Mouse (Mus musculus) kidney, adult 2 months (tissue): ENCODE results near the gene Foxo3. TPM values are rescaled to one million over a fixed set of nuclear protein-coding genes. Genes with fewer than 3 reads are reported as not detected.

Experiments
- DNase-seq: peaks from one replicate; pipeline ENCODE4 v3.0.0; 2021
- H3K27ac ChIP-seq: fragments of 200-500 bp; 2 replicates; pipeline ENCODE4 v1.5.1; 2012; ENCODE audit warnings: low read depth, low read length, control low read depth, inconsistent platforms; ENCODE audit not compliant: insufficient read depth
- H3K27me3 ChIP-seq: fragments of 200-500 bp; replicated peaks from 2 replicates; pipeline ENCODE4 v1.6.1; 2012; ENCODE audit warnings: mild to moderate bottlenecking, moderate library complexity, low read length, inconsistent platforms; ENCODE audit not compliant: control insufficient read depth, insufficient read depth
- H3K36me3 ChIP-seq: fragments of 200-500 bp; 2 replicates; pipeline ENCODE4 v1.6.1; 2012; ENCODE audit warnings: mild to moderate bottlenecking, moderate library complexity, low read length, inconsistent platforms; ENCODE audit not compliant: control insufficient read depth, insufficient read depth
- H3K4me1 ChIP-seq: fragments of 200-500 bp; 2 replicates; pipeline ENCODE4 v1.6.1; 2011; ENCODE audit warnings: low read length; ENCODE audit not compliant: control insufficient read depth, insufficient read depth
- H3K4me3 ChIP-seq: fragments of 200-500 bp; 2 replicates; pipeline ENCODE4 v1.5.1; 2011; ENCODE audit warnings: mild to moderate bottlenecking, low read depth, low read length, control low read depth; ENCODE audit not compliant: insufficient read depth
- CTCF ChIP-seq: fragments of 200-500 bp; conservative IDR thresholded peaks from 2 replicates; pipeline ENCODE4 v1.5.1; 2011; ENCODE audit warnings: low read depth, mild to moderate bottlenecking, control low read depth, low read length, moderate library complexity, mixed read lengths; ENCODE audit not compliant: insufficient read depth, insufficient read length
- POLR2A ChIP-seq: fragments of 200-500 bp; IDR thresholded peaks from one replicate; pipeline ENCODE4 v1.6.1; 2011; ENCODE audit warnings: low read depth, low read length, control low read depth
- WGBS: fragments of 180-500 bp; shearing (Covaris S2); methylation state at CpG from one replicate; pipeline ENCODE4 v1.1.7; 2018; 5-methylcytosine and 5-hydroxymethylcytosine counted together
- polyA plus RNA-seq: library from polyadenylated mRNA; depleted of rRNA; stranded (reverse); fragments of >200 nt; gene quantifications from 2 replicates; pipeline ENCODE4 v1.2.3, GENCODE M21; 2012

The Foxo3 gene
- polyA plus RNA-seq, 1 experiment = 29.2 TPM

DNA sequence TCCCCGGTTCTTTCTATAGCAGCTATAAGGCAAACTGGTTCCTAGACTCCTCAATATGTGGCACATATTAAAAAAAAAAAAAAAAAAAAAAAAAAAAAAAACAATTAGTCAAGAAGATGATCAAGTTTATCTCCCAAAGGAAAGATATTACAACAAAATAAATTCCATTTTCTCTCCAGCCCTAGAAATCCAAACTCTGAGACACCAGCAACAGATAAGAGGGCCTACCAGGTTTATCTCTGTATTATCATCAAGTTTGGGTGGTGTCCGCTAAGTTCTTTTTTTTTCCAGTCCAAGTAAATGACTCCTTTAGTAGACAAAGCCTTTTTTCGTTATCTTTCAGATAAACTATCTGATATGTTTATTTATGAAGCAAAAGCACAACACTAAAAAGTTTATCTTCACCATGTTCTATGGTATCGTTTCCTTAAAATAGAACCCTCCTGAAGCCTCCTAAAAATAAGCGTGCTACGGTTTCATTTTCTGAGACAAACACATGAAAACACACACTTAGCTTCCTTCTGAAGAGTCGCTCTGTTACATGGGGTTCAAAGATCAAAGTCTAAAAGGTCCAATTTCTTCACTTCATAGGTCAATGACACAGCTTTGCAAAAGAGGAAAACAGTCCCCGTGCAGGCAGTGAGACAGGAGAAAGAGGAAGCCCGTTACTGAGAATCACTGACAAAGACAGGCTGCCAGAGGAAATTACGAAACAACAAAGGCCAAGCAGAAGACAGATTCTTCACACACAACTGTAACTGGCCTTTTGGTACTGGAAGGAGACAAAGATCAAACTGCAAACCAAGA, 6.1 kb downstream of the Foxo3 start:
- WGBS = 30% methylated on average over 10 of the region's 10 CpGs

DNA sequence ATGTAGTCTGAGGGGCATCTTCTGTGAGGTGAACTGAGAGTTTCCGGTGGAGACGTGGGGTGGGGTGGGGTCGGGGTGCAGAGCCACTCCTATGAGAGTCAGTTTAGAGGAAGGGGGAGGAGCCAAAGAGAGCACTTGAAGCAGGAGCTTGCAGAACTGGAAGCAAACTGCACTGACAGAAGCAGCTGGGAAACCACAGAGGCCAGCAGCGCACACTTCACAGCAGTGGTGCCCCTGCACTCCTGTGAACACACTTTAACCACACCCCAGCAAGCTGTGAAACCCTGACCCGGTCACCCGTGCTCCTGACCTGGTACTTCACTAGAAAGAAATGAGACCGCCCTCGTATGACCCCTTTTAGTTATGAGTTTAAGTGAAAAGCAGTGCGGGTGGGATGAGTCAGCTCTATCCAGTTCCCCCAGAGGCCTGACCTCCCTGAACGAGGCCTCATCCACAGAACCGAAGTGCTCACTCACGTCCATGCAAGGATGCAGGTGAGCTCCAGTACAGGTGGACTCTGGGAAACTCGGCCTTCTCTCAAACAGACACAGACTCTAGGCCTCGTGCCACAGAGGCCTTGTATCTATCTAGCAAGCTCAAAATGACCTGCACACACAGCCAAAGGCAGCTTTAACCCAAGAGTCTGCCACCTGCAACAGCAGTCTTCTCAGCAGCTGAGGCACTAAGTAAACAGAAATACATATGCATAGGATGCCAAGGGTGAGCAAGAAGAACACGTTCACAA, 7.1 kb downstream of the Foxo3 start:
- H3K27ac ChIP-seq = peak overlapping the region; percentile 33

More for the DNA sequence above, 6.1 kb downstream of the Foxo3 start:
- Histone ChIP-seq H3K36me3 (peaks cover 9% of the 10 kb centered on the region), H3K27ac (peak overlapping the region; percentile 33; the same call in 1 of the 2 replicates), H3K4me1 (peaks cover 51% of the 10 kb centered on the region), H3K4me3 (no peak overlapping the region), H3K27me3 (no peaks in the 10 kb centered on the region)
- peak; percentile 95 for DNase-seq
- TF ChIP-seq CTCF (no peak), POLR2A (no peak)

DNA sequence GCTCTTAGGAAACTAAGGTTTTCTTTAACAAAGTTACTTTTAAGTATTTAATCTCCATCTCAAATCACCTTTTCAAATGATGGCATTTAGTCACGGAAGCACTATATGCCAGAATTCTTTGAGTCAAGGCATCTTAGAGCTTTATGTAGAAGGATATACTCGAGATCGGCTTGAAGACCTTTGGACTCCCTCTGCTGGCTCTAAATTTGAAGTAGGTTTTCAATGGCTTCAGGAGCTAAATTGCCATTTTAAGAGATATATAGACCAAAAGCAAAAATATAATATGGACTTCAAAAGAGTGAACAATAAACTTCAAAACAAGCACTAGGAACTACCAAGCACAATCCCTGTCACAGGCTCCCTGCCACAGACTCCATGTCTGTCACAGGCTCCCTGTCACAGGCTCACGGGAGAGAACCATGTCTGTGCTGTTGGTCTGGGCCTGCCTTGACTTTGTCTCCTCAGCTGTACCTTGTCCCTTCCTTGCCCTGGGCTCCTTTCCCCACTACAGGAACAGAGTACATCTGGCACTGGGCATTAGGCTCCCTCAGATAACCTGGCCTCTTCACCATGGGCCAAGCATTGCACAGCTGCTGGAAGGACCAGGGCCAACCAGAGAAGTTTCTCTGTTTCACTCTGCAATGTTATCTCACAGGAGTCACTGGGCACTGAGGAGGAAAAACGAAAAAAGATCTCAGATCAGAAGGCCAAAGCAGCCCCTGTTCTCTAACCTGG, 8.6 kb downstream of the Foxo3 start:
- peaks cover 8% of the 10 kb centered on the region for H3K36me3 ChIP-seq
- peak overlapping the region; percentile 15; the same call in 1 of the 2 replicates for H3K27ac ChIP-seq
- DNase-seq = peak; percentile 87
- peaks cover 56% of the 10 kb centered on the region for H3K4me1 ChIP-seq
- TF ChIP-seq POLR2A (no peak), CTCF (no peak)
- no peaks in the 10 kb centered on the region for H3K27me3 ChIP-seq
- 42% methylated on average over 5 of the region's 5 CpGs for WGBS
- no peak overlapping the region for H3K4me3 ChIP-seq

More for the DNA sequence above, 7.1 kb downstream of the Foxo3 start:
- H3K36me3 ChIP-seq = peaks cover 8% of the 10 kb centered on the region
- no peaks in the 10 kb centered on the region for H3K27me3 ChIP-seq
- peaks cover 59% of the 10 kb centered on the region for H3K4me1 ChIP-seq
- no peak overlapping the region for H3K4me3 ChIP-seq
- TF ChIP-seq CTCF = no peak
- TF ChIP-seq POLR2A = no peak
- peak; percentile 69 for DNase-seq
- WGBS = 21% methylated on average over 15 of the region's 15 CpGs

DNA sequence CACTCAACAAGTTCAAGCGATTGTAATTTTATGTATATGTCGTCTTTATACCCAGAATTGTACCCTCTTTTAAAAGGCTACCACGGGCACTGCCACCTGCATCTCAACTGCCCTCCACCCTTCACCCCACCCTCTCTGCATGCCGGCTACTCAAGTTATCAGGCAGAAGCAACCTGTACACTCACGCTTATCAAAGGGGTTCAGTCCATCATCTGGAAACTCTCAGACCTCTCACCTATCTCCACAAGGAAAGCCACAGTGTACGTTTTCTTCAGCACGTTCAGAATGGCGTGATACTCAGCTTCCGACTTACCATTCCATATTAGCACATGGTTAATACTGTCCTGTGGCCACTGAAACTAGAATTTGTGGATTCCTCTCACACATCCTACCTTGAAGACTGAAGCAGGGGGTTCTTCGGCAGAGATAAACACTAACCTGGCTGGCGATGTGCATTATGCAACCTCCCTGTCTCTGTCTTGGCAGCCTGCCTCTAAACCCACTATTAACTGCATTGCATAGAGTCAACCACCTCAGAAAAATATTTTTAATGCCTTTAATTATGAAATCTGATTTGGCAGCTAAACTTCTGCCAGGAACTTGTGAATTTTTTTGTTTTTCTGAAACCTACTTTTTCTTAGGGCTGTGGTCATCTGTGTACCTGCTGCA, 11.4 kb downstream of the Foxo3 start:
- 0 out of 2 replicates have a peak overlapping the region, but pooled peaks have one; percentile 20 for H3K27ac ChIP-seq
- TF ChIP-seq POLR2A (no peak), CTCF (no peak)
- DNase-seq = peak; percentile 54

DNA sequence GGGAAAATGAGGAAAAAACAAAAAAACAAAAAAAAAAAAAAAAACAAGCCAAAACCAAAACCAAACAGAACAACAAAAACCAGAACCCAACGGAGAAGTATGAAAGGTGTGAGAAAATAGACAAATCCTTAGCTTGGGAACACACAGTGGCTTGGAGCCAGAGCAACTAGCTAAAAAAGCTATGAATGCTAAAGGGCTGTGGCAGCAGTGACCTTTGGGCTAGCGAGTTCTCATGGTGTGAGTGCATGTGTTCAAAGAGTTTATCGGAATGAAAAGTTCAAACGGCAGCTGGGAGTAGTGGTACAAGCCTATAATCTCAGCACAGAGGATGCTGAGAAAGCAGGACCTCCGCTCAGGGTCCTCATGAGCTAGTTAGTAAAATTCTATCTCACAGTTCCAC, 12.4 kb downstream of the Foxo3 start:
- DNase-seq = peak; percentile 86
- TF ChIP-seq CTCF (no peak), POLR2A (no peak)
- Histone ChIP-seq H3K27me3 (no peaks in the 10 kb centered on the region), H3K36me3 (peaks cover 8% of the 10 kb centered on the region), H3K4me3 (no peak overlapping the region), H3K27ac (no peak overlapping the region), H3K4me1 (peaks cover 37% of the 10 kb centered on the region)
- WGBS = 41% methylated on average over 5 of the region's 5 CpGs

More for the DNA sequence above, 11.4 kb downstream of the Foxo3 start:
- Histone ChIP-seq H3K36me3 (peaks cover 8% of the 10 kb centered on the region), H3K4me3 (no peak overlapping the region), H3K27me3 (no peaks in the 10 kb centered on the region), H3K4me1 (peaks cover 42% of the 10 kb centered on the region)
- WGBS = 82% methylated on average over 11 of the region's 11 CpGs

DNA sequence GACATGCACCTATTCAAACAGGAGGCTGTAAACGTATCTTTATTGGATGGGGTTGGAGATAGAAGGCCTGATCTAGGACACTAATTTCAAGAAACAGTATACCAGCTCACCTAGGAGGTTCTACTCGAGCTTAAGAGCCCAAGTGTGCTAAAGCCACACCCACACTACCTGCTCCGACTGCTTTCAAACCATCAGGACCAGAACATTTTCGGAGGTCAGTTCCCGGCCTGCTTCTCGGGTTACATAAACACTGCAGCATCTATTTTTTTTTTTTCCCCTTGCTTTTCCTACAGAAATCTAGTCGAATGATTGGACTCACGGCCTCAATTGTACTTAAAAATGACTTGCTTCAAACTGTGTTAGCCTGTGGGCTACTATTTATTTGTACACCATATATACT, 12.9 kb downstream of the Foxo3 start:
- no peak for DNase-seq
- H3K27ac ChIP-seq = no peak overlapping the region
- H3K27me3 ChIP-seq = no peaks in the 10 kb centered on the region
- WGBS = 54% methylated on average over 8 of the region's 8 CpGs
- H3K4me1 ChIP-seq = peaks cover 32% of the 10 kb centered on the region
- peaks cover 8% of the 10 kb centered on the region for H3K36me3 ChIP-seq
- no peak overlapping the region for H3K4me3 ChIP-seq
- TF ChIP-seq CTCF = no peak
- TF ChIP-seq POLR2A = no peak
